Mouse (Mus musculus) hindbrain, postnatal 0 days (tissue): Measurements from ENCODE around the gene Alg6. TPM values are rescaled to one million over a fixed set of nuclear protein-coding genes. Genes with fewer than 3 reads are reported as not detected.
A peak's percentile ranks its signal among the peaks of the same experiment; 100 is the strongest.

ENCODE experiments used
- ATAC-seq: fragments of 200-750 bp; cut with Nextera tagmentation; 2 replicates; pipeline ENCODE4 v1.8.0; 2017; ENCODE audit warnings: mild to moderate bottlenecking, moderate TSS enrichment, moderate library complexity
- DNase-seq: peaks from one replicate; pipeline ENCODE4 v3.0.0-alpha.2; 2015; ENCODE audit warnings: low spot score
- H3K27ac ChIP-seq: fragments of 300-500 bp; sonication (generic); 2 replicates; pipeline ENCODE4 v1.5.1; 2014; ENCODE audit warnings: mild to moderate bottlenecking
- H3K27me3 ChIP-seq: fragments of 300-500 bp; sonication (generic); 2 replicates; pipeline ENCODE4 v1.6.1; 2014; ENCODE audit warnings: low read length, mixed read lengths; ENCODE audit not compliant: insufficient read depth
- H3K36me3 ChIP-seq: fragments of 300-500 bp; sonication (generic); 2 replicates; pipeline ENCODE4 v1.6.1; 2014; ENCODE audit warnings: low read length, mixed read lengths; ENCODE audit not compliant: insufficient read depth
- H3K4me1 ChIP-seq: fragments of 300-500 bp; sonication (generic); 2 replicates; pipeline ENCODE4 v1.6.1; 2014; ENCODE audit warnings: antibody characterized with exemption, low read length, mixed read lengths; ENCODE audit not compliant: insufficient read depth
- H3K4me2 ChIP-seq: fragments of 300-500 bp; sonication (generic); 2 replicates; pipeline ENCODE4 v1.6.1; 2014; ENCODE audit warnings: low read depth, mild to moderate bottlenecking, low read length, moderate library complexity, mixed read lengths
- H3K4me3 ChIP-seq: fragments of 300-500 bp; sonication (generic); 2 replicates; pipeline ENCODE4 v1.5.1; 2014; ENCODE audit warnings: low read length
- H3K9ac ChIP-seq: fragments of 300-500 bp; sonication (generic); replicated peaks from 2 replicates; pipeline ENCODE4 v1.6.1; 2014; ENCODE audit warnings: mild to moderate bottlenecking, low read length, moderate library complexity, mixed read lengths
- H3K9me3 ChIP-seq: fragments of 300-500 bp; sonication (generic); 2 replicates; pipeline ENCODE4 v1.6.1; 2016; ENCODE audit warnings: low read length, mixed read lengths
- CTCF ChIP-seq: IDR thresholded peaks from 2 replicates; pipeline ENCODE4 v1.5.1; 2016; ENCODE audit warnings: antibody characterized with exemption, control low read depth, low read depth
- WGBS: fragments of 180-500 bp; shearing (Covaris S2); extraction: QIAGEN DNeasy Blood & Tissue Kit; methylation state at CpG from one replicate; pipeline ENCODE4 v1.1.7; 2014; 5-methylcytosine and 5-hydroxymethylcytosine counted together
- polyA plus RNA-seq: library from polyadenylated mRNA; unstranded; fragments of >200 nt; fragmentation: Nextera tagmentation; extraction: Ambion mirVana; gene quantifications from 2 replicates; pipeline ENCODE4 v1.2.1, GENCODE M21; 2015
- total RNA-seq: library from RNA; depleted of rRNA; stranded (reverse); fragments of >200 nt; gene quantifications from 2 replicates; pipeline ENCODE4 v1.2.3, GENCODE M21; 2014

Alg6 gene
- total and polyA plus RNA-seq, 2 experiments from 2014 or later, result 14.9 to 41.8 TPM

- ATAC-seq, result no peak
- WGBS, result 93% methylated on average over 6 of the region's 6 CpGs
- Histone ChIP-seq H3K4me3 (no peak overlapping the region), H3K27me3 (no peaks in the 10 kb centered on the region), H3K4me2 (no peak overlapping the region), H3K9me3 (no peaks in the 10 kb centered on the region), H3K9ac (no peak overlapping the region), H3K4me1 (no peaks in the 10 kb centered on the region; the same call in 1 of the 2 replicates), H3K36me3 (no peaks in the 10 kb centered on the region), H3K27ac (no peak overlapping the region)
- DNase-seq, result no peak
- TF ChIP-seq CTCF, result no peak
Measured at GRCm38 (mm10) chr4:99713971-99714370, 1.5 kb upstream of the Alg6 start.

GRCm38 (mm10) chr4:99715783-99716416 is 436 bp downstream of the Alg6 start:
- no peak for TF ChIP-seq CTCF
- no peaks in the 10 kb centered on the region for H3K9me3 ChIP-seq
- H3K36me3 ChIP-seq, result no peaks in the 10 kb centered on the region
- ATAC-seq (no peak; the same call in 1 of the 2 replicates), DNase-seq (no peak)
- no peaks in the 10 kb centered on the region for H3K27me3 ChIP-seq
- no peaks in the 10 kb centered on the region; the same call in 1 of the 2 replicates for H3K4me1 ChIP-seq
- peak overlapping the region; percentile 66 for H3K4me2 ChIP-seq
- H3K4me3 ChIP-seq, result peak overlapping the region; percentile 67
- WGBS, result 25% methylated on average over 25 of the region's 25 CpGs
- peak overlapping the region; percentile 75 for H3K9ac ChIP-seq
- H3K27ac ChIP-seq, result peak overlapping the region; percentile 52

- no peaks in the 10 kb centered on the region; the same call in 1 of the 2 replicates for H3K4me1 ChIP-seq
- H3K9ac ChIP-seq, result no peak overlapping the region
- H3K36me3 ChIP-seq, result no peaks in the 10 kb centered on the region
- H3K4me3 ChIP-seq, result no peak overlapping the region
- no peak overlapping the region for H3K4me2 ChIP-seq
- ATAC-seq (no peak), DNase-seq (no peak)
- H3K27me3 ChIP-seq, result no peaks in the 10 kb centered on the region
- 80% methylated on average over 4 of the region's 4 CpGs for WGBS
- no peaks in the 10 kb centered on the region for H3K9me3 ChIP-seq
- no peak overlapping the region for H3K27ac ChIP-seq
- TF ChIP-seq CTCF, result no peak
Measured at GRCm38 (mm10) chr4:99717905-99718304, 2.4 kb downstream of the Alg6 start.

GRCm38 (mm10) chr4:99724331-99724730 is 8.9 kb downstream of the Alg6 start:
- no peak overlapping the region for H3K4me3 ChIP-seq
- H3K27me3 ChIP-seq, result no peaks in the 10 kb centered on the region
- TF ChIP-seq CTCF, result no peak
- DNase-seq (no peak), ATAC-seq (no peak)
- H3K9ac ChIP-seq, result no peak overlapping the region
- 85% methylated on average over 4 of the region's 4 CpGs for WGBS
- no peaks in the 10 kb centered on the region for H3K9me3 ChIP-seq
- H3K4me1 ChIP-seq, result no peaks in the 10 kb centered on the region
- no peak overlapping the region for H3K27ac ChIP-seq
- H3K36me3 ChIP-seq, result peaks cover 19% of the 10 kb centered on the region
- H3K4me2 ChIP-seq, result no peak overlapping the region

- no peaks in the 10 kb centered on the region for H3K27me3 ChIP-seq
- no peak for TF ChIP-seq CTCF
- 94% methylated on average over 8 of the region's 8 CpGs for WGBS
- peaks cover 34% of the 10 kb centered on the region for H3K36me3 ChIP-seq
- H3K4me2 ChIP-seq, result no peak overlapping the region
- ATAC-seq, result no peak
- H3K9ac ChIP-seq, result no peak overlapping the region
- no peak overlapping the region for H3K4me3 ChIP-seq
- H3K27ac ChIP-seq, result no peak overlapping the region
- peaks cover 5% of the 10 kb centered on the region; the same call in 1 of the 2 replicates for H3K9me3 ChIP-seq
- no peak for DNase-seq
- no peaks in the 10 kb centered on the region for H3K4me1 ChIP-seq
Measured at GRCm38 (mm10) chr4:99725914-99726451, 10.5 kb downstream of the Alg6 start.

GRCm38 (mm10) chr4:99739836-99740235 is 24.4 kb downstream of the Alg6 start:
- no peak for TF ChIP-seq CTCF
- H3K4me1 ChIP-seq, result no peaks in the 10 kb centered on the region
- WGBS, result 52% methylated on average over 7 of the region's 7 CpGs
- no peaks in the 10 kb centered on the region for H3K36me3 ChIP-seq
- no peak overlapping the region for H3K4me2 ChIP-seq
- no peak overlapping the region for H3K4me3 ChIP-seq
- no peaks in the 10 kb centered on the region for H3K9me3 ChIP-seq
- ATAC-seq (no peak), DNase-seq (no peak)
- H3K9ac ChIP-seq, result no peak overlapping the region
- H3K27me3 ChIP-seq, result no peaks in the 10 kb centered on the region
- no peak overlapping the region for H3K27ac ChIP-seq

GRCm38 (mm10) chr4:99752426-99752825 is 37.0 kb downstream of the Alg6 start:
- no peaks in the 10 kb centered on the region for H3K36me3 ChIP-seq
- no peak overlapping the region for H3K4me2 ChIP-seq
- DNase-seq (no peak), ATAC-seq (no peak)
- no peak for TF ChIP-seq CTCF
- H3K27ac ChIP-seq, result no peak overlapping the region
- no peak overlapping the region for H3K9ac ChIP-seq
- 88% methylated on average over 5 of the region's 5 CpGs for WGBS
- H3K9me3 ChIP-seq, result no peaks in the 10 kb centered on the region
- H3K4me3 ChIP-seq, result no peak overlapping the region
- no peaks in the 10 kb centered on the region for H3K4me1 ChIP-seq
- H3K27me3 ChIP-seq, result no peaks in the 10 kb centered on the region
